Mouse (Mus musculus) liver, postnatal 0 days (tissue): ENCODE results near the gene Ciz1. TPM values are rescaled to one million over a fixed set of nuclear protein-coding genes. Genes with fewer than 3 reads are reported as not detected.

ENCODE experiments used
- ATAC-seq: fragments of 200-750 bp; cut with Nextera tagmentation; 2 replicates; pipeline ENCODE4 v1.8.0; 2017; ENCODE audit warnings: mild to moderate bottlenecking, moderate library complexity
- DNase-seq: peaks from one replicate; pipeline ENCODE4 v3.0.0-alpha.2; 2016
- H3K27ac ChIP-seq: fragments of 300-500 bp; sonication (generic); 2 replicates; pipeline ENCODE4 v1.5.1; 2014; ENCODE audit warnings: antibody characterized with exemption, moderate library complexity, mild to moderate bottlenecking, low read depth
- H3K27me3 ChIP-seq: fragments of 300-500 bp; sonication (generic); 2 replicates; pipeline ENCODE4 v1.6.1; 2014; ENCODE audit warnings: low read length, control low read depth, mixed read lengths; ENCODE audit not compliant: insufficient read depth
- H3K36me3 ChIP-seq: fragments of 300-500 bp; sonication (generic); replicated peaks from 2 replicates; pipeline ENCODE4 v1.6.1; 2014; ENCODE audit warnings: mild to moderate bottlenecking, control low read depth, low read length, moderate library complexity, mixed read lengths; ENCODE audit not compliant: insufficient read depth
- H3K4me1 ChIP-seq: fragments of 300-500 bp; sonication (generic); 2 replicates; pipeline ENCODE4 v1.6.1; 2014; ENCODE audit warnings: antibody characterized with exemption, mild to moderate bottlenecking, control low read depth; ENCODE audit not compliant: insufficient read depth
- H3K4me2 ChIP-seq: fragments of 300-500 bp; sonication (generic); 2 replicates; pipeline ENCODE4 v1.6.1; 2014; ENCODE audit warnings: low read depth, mild to moderate bottlenecking, low read length, moderate library complexity, mixed read lengths
- H3K4me3 ChIP-seq: fragments of 300-500 bp; sonication (generic); 2 replicates; pipeline ENCODE4 v1.5.1; 2014; ENCODE audit warnings: low read depth, low read length
- H3K9ac ChIP-seq: fragments of 300-500 bp; sonication (generic); replicated peaks from 2 replicates; pipeline ENCODE4 v1.6.1; 2014; ENCODE audit warnings: mild to moderate bottlenecking, moderate library complexity
- H3K9me3 ChIP-seq: fragments of 300-500 bp; sonication (generic); 2 replicates; pipeline ENCODE4 v1.6.1; 2016; ENCODE audit warnings: mild to moderate bottlenecking, control low read depth, low read length, mixed read lengths
- CTCF ChIP-seq: sonication (generic); IDR thresholded peaks from 2 replicates; pipeline ENCODE4 v1.5.1; 2016; ENCODE audit warnings: antibody characterized with exemption, low read depth
- EP300 ChIP-seq: IDR thresholded peaks from 2 replicates; pipeline ENCODE4 v1.6.1; 2016; ENCODE audit warnings: antibody characterized with exemption, low read depth, mild to moderate bottlenecking
- WGBS: fragments of 180-500 bp; shearing (Covaris S2); extraction: QIAGEN DNeasy Blood & Tissue Kit; methylation state at CpG from one replicate; pipeline ENCODE4 v1.1.7; 2014; ENCODE audit not compliant: insufficient replicate concordance; 5-methylcytosine and 5-hydroxymethylcytosine counted together
- polyA plus RNA-seq: library from polyadenylated mRNA; unstranded; fragments of >200 nt; fragmentation: Nextera tagmentation; extraction: Ambion mirVana; gene quantifications from 2 replicates; pipeline ENCODE4 v1.2.1, GENCODE M21; 2015

Ciz1 gene
- polyA plus RNA-seq, 1 experiment from 2014 or later: 9.0 TPM

DNA sequence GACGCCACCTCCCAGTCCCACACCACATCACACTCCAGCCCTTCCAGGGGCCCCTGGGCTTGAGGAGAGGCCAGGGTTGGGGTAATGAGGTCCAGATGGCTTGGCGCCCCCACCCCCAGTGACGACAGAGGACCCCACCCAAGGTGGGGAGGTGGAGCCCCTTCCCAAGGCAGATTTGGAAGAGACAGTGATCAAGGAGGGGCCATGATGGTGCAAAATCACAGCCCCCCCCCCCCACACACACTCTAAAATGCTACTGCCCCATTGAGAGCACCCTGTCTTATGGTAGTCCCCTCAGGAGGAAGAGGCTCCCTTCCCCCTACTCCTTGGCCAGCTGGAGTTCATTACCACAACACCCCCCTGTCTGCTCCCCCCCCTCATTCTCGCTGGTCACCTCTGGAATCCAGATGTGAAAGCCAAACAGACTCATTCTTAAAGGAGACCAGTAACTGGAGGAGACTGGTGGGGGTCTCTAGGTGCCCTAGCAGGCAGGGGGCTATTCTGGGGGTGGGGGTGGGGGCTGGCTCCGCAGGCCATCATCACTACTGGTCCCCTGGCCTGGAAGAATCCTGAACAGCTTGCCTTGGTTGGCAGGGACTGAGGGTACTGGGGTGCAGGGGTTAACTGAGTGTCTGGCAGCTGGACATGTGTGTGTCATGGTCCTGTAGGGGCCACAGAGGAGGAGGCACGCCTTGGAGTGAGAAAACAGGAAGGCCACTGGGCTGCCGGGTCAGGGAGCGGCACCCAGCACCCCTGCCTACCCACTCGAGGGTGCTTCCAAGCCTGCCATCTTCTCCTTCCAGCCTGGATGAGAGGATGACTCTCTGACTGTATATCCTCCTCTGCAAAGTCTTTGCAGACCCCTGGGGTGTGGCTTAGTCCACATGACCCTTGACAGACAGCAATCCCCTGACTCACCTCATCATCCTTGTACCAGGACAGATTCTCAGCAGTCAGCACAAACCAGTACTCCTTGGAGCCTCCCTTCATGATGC lies 32.2 kb upstream of the Ciz1 start:
- H3K4me2 ChIP-seq: no peak overlapping the region

DNA sequence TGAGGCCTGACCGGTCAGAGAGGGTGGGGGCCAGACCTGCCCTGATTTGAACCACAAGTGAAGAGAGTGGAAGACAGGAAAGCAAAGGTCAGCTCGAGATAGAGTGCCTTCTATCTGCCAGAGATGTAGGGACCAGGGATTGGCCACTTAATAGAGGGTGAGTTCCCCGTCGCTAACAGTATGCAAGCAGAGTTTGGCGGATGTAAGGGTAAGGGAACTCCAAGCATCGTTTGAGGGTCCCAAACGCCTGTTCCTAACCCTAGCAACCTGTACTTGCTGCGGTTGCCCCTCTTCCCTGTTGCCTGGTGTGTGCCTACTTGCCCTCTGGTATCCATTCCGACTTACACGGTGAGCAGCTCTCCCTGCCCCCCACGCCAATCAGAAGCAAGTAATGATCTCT lies 31.4 kb upstream of the Ciz1 start:
- H3K9ac ChIP-seq: no peak overlapping the region
- H3K4me3 ChIP-seq: no peak overlapping the region
- H3K27ac ChIP-seq: no peak overlapping the region
- H3K4me2 ChIP-seq: no peak overlapping the region
- H3K27me3 ChIP-seq: peaks cover 14% of the 10 kb centered on the region
- no peak for TF ChIP-seq CTCF
- no peak for TF ChIP-seq EP300
- no peak for DNase-seq
- H3K9me3 ChIP-seq: no peaks in the 10 kb centered on the region
- ATAC-seq: no peak
- 56% methylated on average over 11 of the region's 11 CpGs for whole genome bisulfite sequencing
- H3K36me3 ChIP-seq: no peaks in the 10 kb centered on the region
- no peaks in the 10 kb centered on the region for H3K4me1 ChIP-seq

More for the DNA sequence above, 32.2 kb upstream of the Ciz1 start:
- peaks cover 14% of the 10 kb centered on the region for H3K27me3 ChIP-seq
- H3K9me3 ChIP-seq: no peaks in the 10 kb centered on the region
- H3K4me1 ChIP-seq: no peaks in the 10 kb centered on the region
- DNase-seq (no peak), ATAC-seq (no peak)
- H3K36me3 ChIP-seq: no peaks in the 10 kb centered on the region
- 42% methylated on average over 9 of the region's 9 CpGs for WGBS
- TF ChIP-seq CTCF: no peak
- TF ChIP-seq EP300: no peak
- no peak overlapping the region for H3K9ac ChIP-seq
- no peak overlapping the region for H3K4me3 ChIP-seq
- no peak overlapping the region for H3K27ac ChIP-seq

DNA sequence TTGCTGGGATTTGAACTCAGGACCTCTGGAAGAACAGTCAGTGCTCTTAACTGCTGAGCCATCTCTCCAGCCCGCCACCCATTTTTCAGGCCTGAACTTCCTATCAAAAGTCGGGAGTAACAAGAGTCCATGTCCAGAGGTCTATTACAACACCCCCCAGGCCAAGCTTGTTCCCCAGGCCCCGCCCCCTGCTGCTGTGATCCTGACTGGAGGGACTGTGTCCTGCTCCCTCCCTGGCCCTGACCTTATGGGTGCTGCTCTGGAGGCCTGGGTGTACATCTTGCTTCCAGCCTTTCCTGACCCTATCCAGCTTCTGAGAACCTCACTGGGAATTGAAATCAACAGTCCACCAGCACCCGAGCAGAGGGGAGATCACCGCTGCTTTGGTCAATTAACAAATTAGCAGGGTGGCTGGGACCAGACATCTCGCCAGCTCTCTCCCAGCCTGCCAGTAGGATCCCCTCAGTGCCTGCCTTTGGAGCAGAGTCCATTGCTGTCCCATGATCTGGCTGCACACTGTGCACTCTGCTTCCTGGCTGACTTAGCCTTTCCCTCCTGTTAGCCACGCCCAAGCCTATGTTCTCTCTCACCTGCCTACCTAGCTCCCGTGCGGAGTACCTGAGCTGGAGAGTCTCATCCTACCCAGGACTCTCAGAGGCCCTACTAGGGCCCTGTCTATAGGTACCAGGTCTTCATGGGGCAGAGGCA lies 30.4 kb upstream of the Ciz1 start:
- DNase-seq: no peak
- no peak overlapping the region for H3K27ac ChIP-seq
- 64% methylated on average over 9 of the region's 9 CpGs for WGBS
- H3K9ac ChIP-seq: no peak overlapping the region
- no peaks in the 10 kb centered on the region for H3K36me3 ChIP-seq
- peak; percentile 74 for ATAC-seq
- H3K4me1 ChIP-seq: no peaks in the 10 kb centered on the region
- no peak for TF ChIP-seq EP300
- TF ChIP-seq CTCF: no peak
- H3K27me3 ChIP-seq: peaks cover 14% of the 10 kb centered on the region
- no peak overlapping the region for H3K4me2 ChIP-seq
- no peak overlapping the region for H3K4me3 ChIP-seq
- H3K9me3 ChIP-seq: no peaks in the 10 kb centered on the region

DNA sequence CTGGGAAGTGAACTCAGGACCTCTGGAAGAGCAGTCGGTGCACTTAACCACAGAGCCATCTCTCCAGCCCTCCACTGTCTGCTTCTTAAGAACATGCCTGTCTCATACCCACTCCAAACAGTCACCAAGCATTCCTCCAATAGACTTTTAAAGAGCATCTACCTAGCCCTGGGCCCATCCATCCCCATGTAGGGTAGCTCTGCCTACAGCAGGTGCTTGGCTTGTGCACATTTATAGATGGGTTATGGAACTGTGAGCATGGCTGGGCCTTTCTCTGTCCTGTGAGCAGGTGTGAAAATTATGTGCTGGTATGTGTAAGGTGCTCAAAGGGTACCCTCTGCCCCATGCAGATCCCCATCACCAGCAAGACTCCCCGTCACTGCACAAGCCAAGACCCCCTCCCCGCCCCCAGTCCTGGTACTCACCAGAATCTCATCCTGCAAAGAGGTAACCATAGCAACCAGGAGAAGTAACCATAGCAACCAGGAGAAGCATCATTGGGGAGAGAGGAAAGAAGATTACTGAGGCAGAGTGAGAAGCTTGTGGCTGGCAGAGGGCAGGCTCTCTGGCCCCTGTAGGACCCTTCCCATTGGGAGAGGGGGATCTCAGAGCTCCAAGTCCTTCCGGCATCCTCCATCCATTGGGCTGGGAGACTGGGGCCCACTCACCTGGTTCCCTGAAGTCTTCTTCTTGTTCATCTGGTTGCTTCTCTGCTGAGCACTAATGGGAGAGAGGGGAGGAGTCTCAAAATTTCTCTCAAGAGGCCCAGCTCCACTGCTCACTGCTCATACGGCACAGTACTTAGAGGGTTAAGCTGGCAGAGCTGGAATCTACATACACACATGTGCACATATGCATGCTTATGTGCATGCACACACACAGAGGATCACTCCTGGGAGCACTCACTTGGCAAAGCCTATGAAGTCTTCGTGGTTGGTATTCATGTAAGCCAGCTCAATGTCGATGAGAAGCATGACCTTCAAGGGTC lies 29.1 kb upstream of the Ciz1 start:
- no peak overlapping the region for H3K27ac ChIP-seq
- H3K27me3 ChIP-seq: peaks cover 5% of the 10 kb centered on the region
- ATAC-seq: no peak
- H3K9ac ChIP-seq: no peak overlapping the region
- H3K4me3 ChIP-seq: no peak overlapping the region
- DNase-seq: no peak
- no peaks in the 10 kb centered on the region for H3K4me1 ChIP-seq
- no peaks in the 10 kb centered on the region for H3K9me3 ChIP-seq
- no peaks in the 10 kb centered on the region for H3K36me3 ChIP-seq
- H3K4me2 ChIP-seq: no peak overlapping the region
- TF ChIP-seq EP300: no peak
- no peak for TF ChIP-seq CTCF
- WGBS: 79% methylated on average over 7 of the region's 7 CpGs

DNA sequence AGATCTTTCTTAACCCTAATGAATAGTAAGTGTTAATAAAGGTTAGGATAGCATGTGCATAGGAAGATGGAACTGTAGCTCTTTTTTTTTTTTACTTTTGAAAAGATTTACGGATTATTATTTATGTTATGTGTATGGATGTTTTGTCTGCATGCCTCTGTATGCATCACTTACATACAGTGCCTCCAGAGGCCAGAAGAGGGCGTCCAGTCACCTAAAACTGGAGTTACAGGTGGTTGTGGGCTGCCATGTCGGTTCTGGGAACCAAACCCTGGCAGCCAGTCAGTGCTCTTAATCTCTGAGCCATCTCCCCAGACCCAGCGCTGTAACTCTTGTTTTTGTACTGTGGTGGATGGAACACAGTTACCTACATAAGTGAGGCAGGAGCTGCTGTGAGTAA lies 27.8 kb upstream of the Ciz1 start:
- Histone ChIP-seq H3K27me3 (no peaks in the 10 kb centered on the region), H3K36me3 (no peaks in the 10 kb centered on the region), H3K4me3 (no peak overlapping the region), H3K4me1 (no peaks in the 10 kb centered on the region), H3K9me3 (no peaks in the 10 kb centered on the region), H3K27ac (no peak overlapping the region), H3K4me2 (no peak overlapping the region), H3K9ac (no peak overlapping the region)
- no peak for DNase-seq
- TF ChIP-seq EP300 (no peak), CTCF (peak; percentile 21; the same call in 1 of the 2 replicates)
- no peak for ATAC-seq
- 55% methylated on average over 4 of the region's 4 CpGs for WGBS
